Mouse (Mus musculus) C2C12 (cell line): Measurements from ENCODE around the gene Adra1d. TPM values are rescaled to one million over a fixed set of nuclear protein-coding genes. Genes with fewer than 3 reads are reported as not detected.

Experiments
- H3K27me3 ChIP-seq: one replicate; pipeline ENCODE4 v1.6.1; 2011; ENCODE audit not compliant: control insufficient read depth, insufficient read depth, insufficient read length
- H3K36me3 ChIP-seq: one replicate; pipeline ENCODE4 v1.6.1; 2011; ENCODE audit not compliant: control insufficient read depth, insufficient read depth
- H3K4me3 ChIP-seq: one replicate; pipeline ENCODE4 v1.5.1; 2011; ENCODE audit warnings: mild to moderate bottlenecking, control low read depth; ENCODE audit not compliant: poor library complexity, insufficient read depth, severe bottlenecking
- H3K79me2 ChIP-seq: one replicate; pipeline ENCODE4 v1.6.1; 2011; ENCODE audit not compliant: control insufficient read depth, insufficient read depth
- H3K79me3 ChIP-seq: one replicate; pipeline ENCODE4 v1.6.1; 2011; ENCODE audit warnings: low read depth, control low read depth
- H3ac ChIP-seq: one replicate; pipeline ENCODE3; 2011; ENCODE audit warnings: low read depth; ENCODE audit not compliant: control insufficient read depth, insufficient read length
- CEBPB ChIP-seq: IDR thresholded peaks from one replicate; pipeline ENCODE4 v1.6.1; 2011; ENCODE audit warnings: low read depth, mild to moderate bottlenecking, control low read depth, moderate library complexity
- CTCF ChIP-seq: IDR thresholded peaks from one replicate; pipeline ENCODE4 v1.5.1; 2011; ENCODE audit not compliant: control insufficient read depth, insufficient read depth, insufficient read length
- FOSL1 ChIP-seq: IDR thresholded peaks from one replicate; pipeline ENCODE4 v1.8.0; 2011; ENCODE audit warnings: mild to moderate bottlenecking, low read length; ENCODE audit not compliant: poor library complexity, insufficient read depth, severe bottlenecking
- MAX ChIP-seq: IDR thresholded peaks from one replicate; pipeline ENCODE4 v1.6.1; 2011; ENCODE audit warnings: mild to moderate bottlenecking, control low read depth
- MYOD1 ChIP-seq: IDR thresholded peaks from one replicate; pipeline ENCODE4 v1.6.1; 2011; ENCODE audit warnings: low read depth; ENCODE audit not compliant: control insufficient read depth, insufficient read length
- MYOG ChIP-seq: IDR thresholded peaks from one replicate; pipeline ENCODE4 v1.6.1; 2011; ENCODE audit not compliant: control insufficient read depth, insufficient read length; ENCODE audit errors: extremely low read depth
- USF1 ChIP-seq: IDR thresholded peaks from one replicate; pipeline ENCODE4 v1.6.1; 2011; ENCODE audit warnings: low read depth, mild to moderate bottlenecking, control low read depth, moderate library complexity
- polyA plus RNA-seq: library from polyadenylated mRNA; unstranded; fragments of >200 nt; fragmentation: generic; extraction: Trizol; gene quantifications from one replicate; pipeline ENCODE4 v1.2.1, GENCODE M21; 2012; ENCODE audit warnings: missing spikeins

Gene Adra1d
- polyA plus RNA-seq, 1 experiment, result 1.7 TPM

DNA sequence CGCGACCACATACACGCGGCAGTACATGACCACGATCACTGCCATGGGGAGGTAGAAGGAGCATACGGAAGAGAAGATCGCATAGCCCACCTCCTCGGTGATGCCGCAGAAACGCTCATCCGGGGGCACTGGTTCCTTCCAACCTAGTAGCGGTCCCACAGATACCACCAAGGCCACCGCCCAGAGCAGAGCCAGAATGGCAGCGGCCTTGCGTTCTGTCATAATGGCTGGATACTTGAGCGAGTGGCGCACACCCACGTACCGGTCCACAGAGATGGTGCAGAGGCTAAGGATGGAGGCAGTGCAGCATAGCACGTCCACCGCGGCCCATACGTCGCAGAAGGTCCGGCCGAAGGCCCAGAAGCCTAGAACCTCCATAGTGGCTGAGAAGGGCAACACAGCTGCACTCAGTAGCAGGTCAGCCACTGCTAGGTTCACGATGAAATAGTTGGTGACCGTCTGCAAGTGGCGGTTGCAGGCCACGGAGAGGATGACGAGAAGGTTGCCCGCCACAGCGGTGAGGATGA, 676 bp downstream of the Adra1d start:
- no peaks in the 10 kb centered on the region for H3K79me3 ChIP-seq
- no peaks in the 10 kb centered on the region for H3K36me3 ChIP-seq
- H3K4me3 ChIP-seq, result no peak overlapping the region
- H3K27me3 ChIP-seq, result no peaks in the 10 kb centered on the region
- TF ChIP-seq CEBPB (no peak), MAX (no peak)
- no peak overlapping the region for H3ac ChIP-seq
- no peaks in the 10 kb centered on the region for H3K79me2 ChIP-seq

DNA sequence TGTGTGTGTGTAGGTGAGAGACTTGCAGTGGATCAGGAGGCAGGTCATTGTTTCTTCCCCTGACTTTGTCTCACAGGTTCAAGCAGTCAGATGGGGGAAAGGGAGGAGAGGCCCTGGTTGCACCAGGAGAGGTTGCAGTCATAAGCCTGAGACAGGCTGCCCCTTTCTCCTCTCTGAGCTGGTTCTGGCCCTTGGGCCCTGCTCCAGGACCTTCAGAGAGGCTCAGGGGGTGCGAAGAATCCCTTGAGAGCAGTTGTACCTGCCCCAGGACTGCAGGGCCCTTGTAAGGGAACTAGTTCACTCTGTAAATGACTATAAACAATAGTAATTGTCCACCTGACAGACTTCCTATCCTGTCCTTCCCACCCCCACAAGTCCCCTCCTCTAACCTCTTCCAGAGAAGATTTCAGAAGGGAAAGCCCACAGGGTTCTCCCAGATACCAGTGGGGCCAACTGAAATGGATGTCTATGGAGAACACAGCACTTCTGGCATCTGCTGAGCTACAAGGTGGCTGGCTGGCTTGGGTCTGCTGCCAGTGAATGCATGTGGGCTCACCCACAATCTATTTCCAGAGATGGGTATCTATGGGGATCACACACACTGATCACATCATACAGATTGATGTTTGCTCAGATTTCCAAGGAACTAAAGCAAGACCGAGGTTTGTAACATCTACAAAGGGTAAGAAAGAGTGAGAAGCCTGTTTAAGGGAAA, 1.7 kb downstream of the Adra1d start:
- no peaks in the 10 kb centered on the region for H3K36me3 ChIP-seq
- no peak overlapping the region for H3K4me3 ChIP-seq
- no peak overlapping the region for H3ac ChIP-seq
- no peaks in the 10 kb centered on the region for H3K79me3 ChIP-seq
- H3K27me3 ChIP-seq, result no peaks in the 10 kb centered on the region
- no peak for TF ChIP-seq FOSL1
- no peak for TF ChIP-seq MYOD1
- no peak for TF ChIP-seq USF1
- no peak for TF ChIP-seq MYOG
- no peaks in the 10 kb centered on the region for H3K79me2 ChIP-seq

DNA sequence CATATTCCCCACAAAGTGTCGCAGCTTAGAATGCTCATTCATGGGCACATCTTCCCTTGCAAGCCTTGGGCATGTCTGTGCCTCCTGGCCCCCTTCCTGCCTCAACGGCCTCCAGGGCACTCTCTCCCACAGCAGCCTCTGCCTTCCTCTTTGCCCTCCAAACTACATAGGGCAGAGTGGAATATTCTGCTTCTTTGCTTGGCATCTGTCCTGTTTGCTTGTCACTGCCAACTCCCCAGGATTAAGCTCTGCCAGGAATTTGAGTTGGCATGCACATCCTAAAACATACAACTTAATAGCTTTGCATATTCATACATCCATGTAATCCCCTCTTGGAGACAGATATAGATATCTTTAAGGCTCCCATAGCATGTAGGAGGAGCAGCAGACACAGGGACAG, 4.2 kb downstream of the Adra1d start:
- no peaks in the 10 kb centered on the region for H3K27me3 ChIP-seq
- no peak overlapping the region for H3K4me3 ChIP-seq
- H3K36me3 ChIP-seq, result no peaks in the 10 kb centered on the region
- TF ChIP-seq USF1 (no peak), FOSL1 (no peak), MYOD1 (no peak)
- no peaks in the 10 kb centered on the region for H3K79me2 ChIP-seq
- no peak overlapping the region for H3ac ChIP-seq
- H3K79me3 ChIP-seq, result no peaks in the 10 kb centered on the region

DNA sequence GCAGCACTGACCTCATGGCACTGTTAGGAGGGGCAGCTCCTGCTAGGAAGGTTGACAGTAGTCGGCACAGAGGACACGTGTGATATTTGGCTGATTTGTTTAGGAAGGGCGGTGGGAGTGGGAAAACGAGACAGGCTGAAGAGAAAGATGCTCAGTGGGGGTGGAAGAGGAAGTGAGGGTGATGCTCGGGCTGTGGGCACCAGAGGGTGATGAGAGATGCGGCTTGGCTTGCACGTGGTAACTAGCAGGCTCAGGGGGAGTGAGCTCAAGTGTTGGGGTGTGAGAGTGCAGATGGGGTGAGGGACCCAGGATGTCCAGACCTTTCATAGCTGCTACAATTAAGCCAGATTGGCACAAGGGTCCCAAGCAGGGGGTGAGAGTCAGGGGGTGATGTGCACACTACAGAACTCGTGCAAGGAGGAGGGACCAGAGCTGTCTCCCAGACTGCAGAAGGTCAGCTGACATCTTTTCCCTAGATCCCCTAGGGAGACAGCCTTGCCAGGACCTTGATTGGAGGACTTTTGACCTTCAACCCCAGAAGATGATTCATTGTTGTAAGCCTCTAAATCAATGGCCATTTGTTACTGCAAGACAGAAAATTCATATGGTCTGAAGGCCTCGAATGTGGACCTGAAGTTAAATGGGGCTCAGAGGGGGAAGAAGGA, 9.2 kb downstream of the Adra1d start:
- Histone ChIP-seq H3K4me3 (no peak overlapping the region), H3K27me3 (no peaks in the 10 kb centered on the region), H3K79me3 (no peaks in the 10 kb centered on the region), H3K79me2 (no peaks in the 10 kb centered on the region), H3K36me3 (no peaks in the 10 kb centered on the region), H3ac (no peak overlapping the region)
- TF ChIP-seq MYOD1 (no peak), FOSL1 (no peak), USF1 (no peak)

DNA sequence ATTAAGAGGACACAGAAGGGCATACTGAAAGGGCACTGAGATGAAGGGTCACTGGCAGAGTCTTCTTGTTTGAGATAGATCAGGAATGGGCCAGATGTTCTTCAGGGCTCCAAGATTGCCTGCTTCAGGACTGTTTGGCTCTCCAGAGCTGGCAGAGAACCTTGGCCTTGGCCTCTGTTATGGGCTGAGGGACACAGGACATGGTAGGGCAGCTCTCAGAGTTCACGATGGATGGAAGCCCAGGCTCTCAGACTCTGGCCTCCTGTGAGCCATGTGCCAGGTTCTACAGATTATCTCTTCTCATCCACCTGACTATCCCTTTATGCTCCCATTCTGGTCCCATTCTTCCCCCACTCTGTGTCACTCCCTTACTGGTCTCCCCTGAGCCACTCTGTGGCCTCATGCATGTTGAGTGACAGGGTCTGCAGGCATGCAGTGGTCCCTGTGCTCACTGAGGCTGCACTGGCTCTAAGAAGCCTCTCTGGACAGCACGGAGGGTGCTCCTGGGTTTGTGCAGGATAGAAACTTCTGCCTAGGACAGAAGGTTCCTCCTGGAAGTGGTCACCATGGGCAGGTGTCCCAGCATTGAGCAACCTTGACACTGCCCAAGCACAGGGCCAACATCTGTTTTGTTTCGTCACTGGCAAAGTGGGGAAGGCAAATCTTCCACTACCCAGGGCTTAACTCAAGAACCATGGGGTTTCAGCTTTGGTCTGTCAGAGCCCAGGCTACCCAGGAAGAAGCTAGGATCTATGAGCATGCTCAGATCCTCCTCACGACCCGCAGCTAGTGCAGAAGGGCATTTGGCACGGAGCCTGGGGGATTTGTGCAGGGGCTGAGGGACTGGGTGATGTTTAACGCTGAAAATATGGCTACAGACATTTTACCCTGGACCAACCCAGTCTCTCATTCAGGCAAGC, 10.1 kb downstream of the Adra1d start:
- Histone ChIP-seq H3K27me3 (no peaks in the 10 kb centered on the region), H3K4me3 (no peak overlapping the region), H3K79me3 (no peaks in the 10 kb centered on the region), H3K36me3 (no peaks in the 10 kb centered on the region), H3ac (no peak overlapping the region), H3K79me2 (no peaks in the 10 kb centered on the region)
- TF ChIP-seq USF1, result no peak
- TF ChIP-seq FOSL1, result no peak
- TF ChIP-seq MYOD1, result no peak
- no peak for TF ChIP-seq MYOG
- no peak for TF ChIP-seq CEBPB
- no peak for TF ChIP-seq MAX
- TF ChIP-seq CTCF, result no peak

DNA sequence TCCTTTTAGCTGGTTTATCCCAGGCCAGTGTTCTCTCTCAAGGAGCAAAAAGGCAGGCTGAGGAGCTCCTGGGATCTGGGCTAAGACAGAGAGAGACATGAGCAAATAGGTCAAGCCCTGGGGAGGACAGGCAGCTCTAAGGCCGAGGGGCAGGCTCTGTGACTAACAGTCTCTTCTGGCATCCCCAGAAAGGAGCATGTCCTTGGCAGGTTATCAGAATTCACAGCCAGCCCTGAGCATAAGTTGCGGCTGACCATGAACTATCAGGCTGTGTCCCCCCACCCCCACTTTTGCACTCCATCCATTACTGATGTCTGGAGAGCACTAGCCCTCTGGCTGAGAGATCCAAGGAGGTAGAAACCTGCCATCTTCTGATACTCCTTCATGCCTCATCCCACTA, 11.2 kb downstream of the Adra1d start:
- H3K79me2 ChIP-seq, result no peaks in the 10 kb centered on the region
- no peaks in the 10 kb centered on the region for H3K79me3 ChIP-seq
- no peak overlapping the region for H3K4me3 ChIP-seq
- H3K27me3 ChIP-seq, result no peaks in the 10 kb centered on the region
- H3K36me3 ChIP-seq, result no peaks in the 10 kb centered on the region
- H3ac ChIP-seq, result no peak overlapping the region
- no peak for TF ChIP-seq MYOG
- no peak for TF ChIP-seq FOSL1
- no peak for TF ChIP-seq CEBPB
- TF ChIP-seq CTCF, result no peak
- no peak for TF ChIP-seq MAX
- no peak for TF ChIP-seq MYOD1
- TF ChIP-seq USF1, result no peak
